Mouse (Mus musculus): Measurements from ENCODE around the gene Pla2g16. TPM values are rescaled to one million over a fixed set of nuclear protein-coding genes. Genes with fewer than 3 reads are reported as not detected.

Pla2g16 gene
- polyA plus RNA-seq, 1 experiment from 2014 or later: 17.1 TPM

GRCm38 (mm10) chr19:7616231-7616930, 59.1 kb downstream of the Pla2g16 start:
- H3K9me3 ChIP-seq (ENCODE audit: control insufficient read depth, low read length): no peaks in the 10 kb centered on the region
- H3K27ac ChIP-seq (ENCODE audit: low read length): no peak overlapping the region
- 57% methylated on average over 5 of the region's 5 CpGs for WGBS
- no peak overlapping the region for H3K4me2 ChIP-seq (ENCODE audit: low read depth, low read length)
- H3K27me3 ChIP-seq (ENCODE audit: control insufficient read depth, insufficient read depth, low read depth, low read length): no peaks in the 10 kb centered on the region
- H3K9ac ChIP-seq (ENCODE audit: low read length): no peak overlapping the region
- no peaks in the 10 kb centered on the region for H3K36me3 ChIP-seq (ENCODE audit: control insufficient read depth, insufficient read depth, low read length)
- peaks cover 9% of the 10 kb centered on the region for H3K4me1 ChIP-seq (replicated peaks; ENCODE audit: control insufficient read depth, insufficient read depth, low read length)
- no peak overlapping the region for H3K4me3 ChIP-seq (ENCODE audit: low read length)
- peak; percentile 32; the same call in 1 of the 2 replicates for ATAC-seq (ENCODE audit: low read depth)

- Histone ChIP-seq H3K27me3 (ENCODE audit: control insufficient read depth, insufficient read depth, low read depth, low read length) (no peaks in the 10 kb centered on the region), H3K9ac (ENCODE audit: low read length) (no peak overlapping the region), H3K9me3 (ENCODE audit: control insufficient read depth, low read length) (no peaks in the 10 kb centered on the region), H3K27ac (ENCODE audit: low read length) (no peak overlapping the region), H3K4me2 (ENCODE audit: low read depth, low read length) (no peak overlapping the region), H3K36me3 (ENCODE audit: control insufficient read depth, insufficient read depth, low read length) (no peaks in the 10 kb centered on the region), H3K4me3 (ENCODE audit: low read length) (no peak overlapping the region), H3K4me1 (replicated peaks; ENCODE audit: control insufficient read depth, insufficient read depth, low read length) (peaks cover 7% of the 10 kb centered on the region)
- ATAC-seq (ENCODE audit: low read depth): no peak
- WGBS: 36% methylated on average over 3 of the region's 3 CpGs
Measured at GRCm38 (mm10) chr19:7617085-7617484, 59.8 kb downstream of the Pla2g16 start.

GRCm38 (mm10) chr19:7617696-7618095, 60.4 kb downstream of the Pla2g16 start:
- ATAC-seq (ENCODE audit: low read depth): peak; percentile 27; the same call in 1 of the 2 replicates
- no peak overlapping the region for H3K4me3 ChIP-seq (ENCODE audit: low read length)
- H3K27me3 ChIP-seq (ENCODE audit: control insufficient read depth, insufficient read depth, low read depth, low read length): no peaks in the 10 kb centered on the region
- no peaks in the 10 kb centered on the region for H3K9me3 ChIP-seq (ENCODE audit: control insufficient read depth, low read length)
- peaks cover 7% of the 10 kb centered on the region for H3K4me1 ChIP-seq (replicated peaks; ENCODE audit: control insufficient read depth, insufficient read depth, low read length)
- WGBS: 24% methylated on average over 7 of the region's 7 CpGs
- no peaks in the 10 kb centered on the region for H3K36me3 ChIP-seq (ENCODE audit: control insufficient read depth, insufficient read depth, low read length)
- 0 out of 2 replicates have a peak overlapping the region, but pooled peaks have one; percentile 46 for H3K9ac ChIP-seq (ENCODE audit: low read length)
- peak overlapping the region; percentile 30 for H3K4me2 ChIP-seq (ENCODE audit: low read depth, low read length)
- H3K27ac ChIP-seq (ENCODE audit: low read length): no peak overlapping the region

- H3K27ac ChIP-seq (ENCODE audit: low read length): no peak overlapping the region
- no peaks in the 10 kb centered on the region for H3K4me1 ChIP-seq (replicated peaks; ENCODE audit: control insufficient read depth, insufficient read depth, low read length)
- no peak overlapping the region for H3K9ac ChIP-seq (ENCODE audit: low read length)
- H3K36me3 ChIP-seq (ENCODE audit: control insufficient read depth, insufficient read depth, low read length): no peaks in the 10 kb centered on the region
- H3K4me2 ChIP-seq (ENCODE audit: low read depth, low read length): no peak overlapping the region
- H3K27me3 ChIP-seq (ENCODE audit: control insufficient read depth, insufficient read depth, low read depth, low read length): no peaks in the 10 kb centered on the region
- H3K9me3 ChIP-seq (ENCODE audit: control insufficient read depth, low read length): no peaks in the 10 kb centered on the region
- no peak for ATAC-seq (ENCODE audit: low read depth)
- H3K4me3 ChIP-seq (ENCODE audit: low read length): no peak overlapping the region
Measured at GRCm38 (mm10) chr19:7633021-7633420, 75.8 kb downstream of the Pla2g16 start.

- 69% methylated on average over 1 of the region's 1 CpGs for WGBS
- Histone ChIP-seq H3K9ac (ENCODE audit: low read length) (no peak overlapping the region), H3K4me3 (ENCODE audit: low read length) (no peak overlapping the region), H3K4me1 (replicated peaks; ENCODE audit: control insufficient read depth, insufficient read depth, low read length) (no peaks in the 10 kb centered on the region), H3K4me2 (ENCODE audit: low read depth, low read length) (no peak overlapping the region), H3K9me3 (ENCODE audit: control insufficient read depth, low read length) (no peaks in the 10 kb centered on the region), H3K27me3 (ENCODE audit: control insufficient read depth, insufficient read depth, low read depth, low read length) (no peaks in the 10 kb centered on the region), H3K36me3 (ENCODE audit: control insufficient read depth, insufficient read depth, low read length) (no peaks in the 10 kb centered on the region), H3K27ac (ENCODE audit: low read length) (no peak overlapping the region)
- no peak for ATAC-seq (ENCODE audit: low read depth)
Measured at GRCm38 (mm10) chr19:7633786-7634185, 76.5 kb downstream of the Pla2g16 start.

Other genes with a start within 250 kb of the Pla2g16 start
- gene Mark2, start 215.6 kb upstream of the Pla2g16 start, polyA plus RNA-seq (2015; fragmentation: Nextera tagmentation; extraction: Ambion mirVana): 33.4 and 35.0 TPM in 2 replicates
- 24.8 and 25.7 TPM in 2 replicates for gene Spindoc, start 174.5 kb upstream of the Pla2g16 start, polyA plus RNA-seq (2015; fragmentation: Nextera tagmentation; extraction: Ambion mirVana)
- gene 2700081O15Rik, start 139.8 kb upstream of the Pla2g16 start, polyA plus RNA-seq (2015; fragmentation: Nextera tagmentation; extraction: Ambion mirVana): 5.0 TPM in 2 replicates
- gene Rtn3, start 74.2 kb upstream of the Pla2g16 start, polyA plus RNA-seq (2015; fragmentation: Nextera tagmentation; extraction: Ambion mirVana): 123 and 126 TPM in 2 replicates
- gene Atl3, start 63.4 kb upstream of the Pla2g16 start, polyA plus RNA-seq (2015; fragmentation: Nextera tagmentation; extraction: Ambion mirVana): 17.2 and 21.2 TPM in 2 replicates
- 2.1 and 2.2 TPM in 2 replicates for gene Lgals12, start 49.7 kb downstream of the Pla2g16 start, polyA plus RNA-seq (2015; fragmentation: Nextera tagmentation; extraction: Ambion mirVana)
- gene Hrasls5, start 55.1 kb downstream of the Pla2g16 start, polyA plus RNA-seq (2015; fragmentation: Nextera tagmentation; extraction: Ambion mirVana): 0.20 TPM in 2 replicates
- gene Slc22a19, start 153.9 kb downstream of the Pla2g16 start, polyA plus RNA-seq (2015; fragmentation: Nextera tagmentation; extraction: Ambion mirVana): 0.75 and 1.2 TPM in 2 replicates
- not detected in 2 replicates for gene Slc22a26, start 245.2 kb downstream of the Pla2g16 start, polyA plus RNA-seq (2015; fragmentation: Nextera tagmentation; extraction: Ambion mirVana)

Data from lung, embryonic 16.5 days (tissue).